Mouse (Mus musculus) olfactory bulb, adult 2 months (tissue): Measurements from ENCODE around the gene Jak2.

Source experiments
- CTCF ChIP-seq: fragments of 200-500 bp; IDR thresholded peaks from 2 replicates; pipeline ENCODE4 v1.5.1; 2012; ENCODE audit warnings: low read depth, mild to moderate bottlenecking, low read length, moderate library complexity; ENCODE audit not compliant: insufficient read depth
- POLR2A ChIP-seq: fragments of 200-500 bp; IDR thresholded peaks from 2 replicates; pipeline ENCODE4 v1.6.1; 2012; ENCODE audit warnings: mild to moderate bottlenecking, low read depth, low read length, moderate library complexity; ENCODE audit not compliant: insufficient read depth

DNA sequence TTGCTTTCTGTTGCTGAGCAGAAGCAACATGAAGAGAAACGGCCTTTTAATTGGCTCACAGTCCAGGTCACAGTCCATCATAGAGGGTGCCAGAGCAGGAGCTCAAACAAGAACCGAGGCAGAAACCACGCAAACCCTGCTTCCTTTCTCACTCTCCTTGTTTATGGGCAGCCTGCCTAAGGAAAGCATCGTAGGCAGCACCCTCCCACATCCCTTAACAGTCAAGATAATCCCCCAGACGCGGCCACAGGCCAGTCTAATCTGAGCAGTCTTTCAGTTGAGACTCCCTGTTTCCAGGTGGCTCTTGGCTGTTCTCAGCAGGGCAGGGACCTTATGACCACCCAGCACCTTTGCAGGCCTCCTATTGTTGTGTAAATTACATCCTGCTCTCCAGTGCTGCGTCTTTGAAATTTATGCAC is 33.8 kb downstream of the Jak2 start:
- no peak for TF ChIP-seq POLR2A
- no peak for TF ChIP-seq CTCF
